Mouse (Mus musculus) layer of hippocampus, adult 9-11 months (tissue): Measurements from ENCODE around the gene Cd3e.

Source experiments
- DNase-seq: peaks from one replicate; pipeline ENCODE4 v3.0.0; 2022

Cd3e gene

GRCm38 (mm10) chr9:45014879-45015278 lies 5.5 kb upstream of the Cd3e start:
- DNase-seq: no peak

GRCm38 (mm10) chr9:45011291-45011690 lies 1.9 kb upstream of the Cd3e start:
- DNase-seq: no peak

- DNase-seq: no peak
Measured at GRCm38 (mm10) chr9:45010461-45010860, 1.0 kb upstream of the Cd3e start.

GRCm38 (mm10) chr9:45008342-45008741 lies 1.1 kb downstream of the Cd3e start:
- no peak for DNase-seq

GRCm38 (mm10) chr9:45007404-45007803 lies 2.0 kb downstream of the Cd3e start:
- no peak for DNase-seq

GRCm38 (mm10) chr9:45000249-45000648 lies 9.2 kb downstream of the Cd3e start:
- DNase-seq: no peak

GRCm38 (mm10) chr9:44999776-45000175 lies 9.7 kb downstream of the Cd3e start:
- no peak for DNase-seq

- DNase-seq: no peak
Measured at GRCm38 (mm10) chr9:44999171-44999570, 10.3 kb downstream of the Cd3e start.

- DNase-seq: no peak
Measured at GRCm38 (mm10) chr9:44998138-44998537, 11.3 kb downstream of the Cd3e start.

GRCm38 (mm10) chr9:44996590-44996989 lies 12.8 kb downstream of the Cd3e start:
- DNase-seq: no peak

GRCm38 (mm10) chr9:44994962-44995361 lies 14.5 kb downstream of the Cd3e start:
- DNase-seq: no peak

- DNase-seq: no peak
Measured at GRCm38 (mm10) chr9:44993268-44993667, 16.2 kb downstream of the Cd3e start.

GRCm38 (mm10) chr9:44992271-44992670 lies 17.2 kb downstream of the Cd3e start:
- no peak for DNase-seq

- DNase-seq: no peak
Measured at GRCm38 (mm10) chr9:44991821-44992220, 17.6 kb downstream of the Cd3e start.

GRCm38 (mm10) chr9:44986976-44987375 lies 22.5 kb downstream of the Cd3e start:
- DNase-seq: no peak

GRCm38 (mm10) chr9:44986242-44986781 lies 23.1 kb downstream of the Cd3e start:
- DNase-seq: peak; percentile 10

- no peak for DNase-seq
Measured at GRCm38 (mm10) chr9:44985721-44986161, 23.7 kb downstream of the Cd3e start.

- no peak for DNase-seq
Measured at GRCm38 (mm10) chr9:44983001-44983400, 26.4 kb downstream of the Cd3e start.

- no peak for DNase-seq
Measured at GRCm38 (mm10) chr9:44982531-44982930, 26.9 kb downstream of the Cd3e start.

GRCm38 (mm10) chr9:44982081-44982480 lies 27.3 kb downstream of the Cd3e start:
- no peak for DNase-seq

- DNase-seq: no peak
Measured at GRCm38 (mm10) chr9:44981676-44982075, 27.8 kb downstream of the Cd3e start, which contains the start of gene Cd3d. TSS of gene Cd3d (plus strand) at chr9:44981786.

- DNase-seq: no peak
Measured at GRCm38 (mm10) chr9:44981104-44981503, 28.3 kb downstream of the Cd3e start.

GRCm38 (mm10) chr9:44980242-44980641 lies 29.2 kb downstream of the Cd3e start, which contains the start of gene Cd3g:
TSS of gene Cd3g (minus strand) at chr9:44980431.
- DNase-seq: no peak

- no peak for DNase-seq
Measured at GRCm38 (mm10) chr9:44979806-44980205, 29.6 kb downstream of the Cd3e start.

- DNase-seq: no peak
Measured at GRCm38 (mm10) chr9:44977813-44978212, 31.6 kb downstream of the Cd3e start.
